Mouse (Mus musculus) hindbrain, embryonic 16.5 days (tissue): ENCODE measurements around the gene 1700034J05Rik. TPM values are rescaled to one million over a fixed set of nuclear protein-coding genes. Genes with fewer than 3 reads are reported as not detected.

Experiments used
- ATAC-seq: fragments of 200-750 bp; cut with Nextera tagmentation; 2 replicates; pipeline ENCODE4 v1.8.0; 2017; ENCODE audit warnings: moderate TSS enrichment, moderate library complexity
- H3K27ac ChIP-seq: fragments of 300-500 bp; sonication (generic); 2 replicates; pipeline ENCODE4 v1.5.1; 2014; ENCODE audit warnings: low read depth, mild to moderate bottlenecking, control low read depth, low read length, moderate library complexity
- H3K27me3 ChIP-seq: fragments of 300-500 bp; sonication (generic); replicated peaks from 2 replicates; pipeline ENCODE4 v1.6.1; 2014; ENCODE audit warnings: low read length; ENCODE audit not compliant: control insufficient read depth, insufficient read depth
- H3K36me3 ChIP-seq: fragments of 300-500 bp; sonication (generic); 2 replicates; pipeline ENCODE4 v1.6.1; 2014; ENCODE audit warnings: mild to moderate bottlenecking, low read length, moderate library complexity, mixed read lengths; ENCODE audit not compliant: control insufficient read depth, insufficient read depth
- H3K4me1 ChIP-seq: fragments of 300-500 bp; sonication (generic); 2 replicates; pipeline ENCODE4 v1.6.1; 2014; ENCODE audit warnings: low read depth, low read length; ENCODE audit not compliant: control insufficient read depth, insufficient read depth
- H3K4me2 ChIP-seq: fragments of 300-500 bp; sonication (generic); 2 replicates; pipeline ENCODE4 v1.6.1; 2014; ENCODE audit warnings: mild to moderate bottlenecking, low read length, control low read depth, moderate library complexity
- H3K4me3 ChIP-seq: fragments of 300-500 bp; sonication (generic); 2 replicates; pipeline ENCODE4 v1.5.1; 2014; ENCODE audit warnings: mild to moderate bottlenecking, low read length, control low read depth, moderate library complexity
- H3K9ac ChIP-seq: fragments of 300-500 bp; sonication (generic); 2 replicates; pipeline ENCODE4 v1.6.1; 2014; ENCODE audit warnings: low read depth, mild to moderate bottlenecking, control low read depth, low read length, moderate library complexity
- H3K9me3 ChIP-seq: fragments of 300-500 bp; sonication (generic); 2 replicates; pipeline ENCODE4 v1.6.1; 2014; ENCODE audit warnings: mild to moderate bottlenecking, low read length, moderate library complexity; ENCODE audit not compliant: control insufficient read depth
- WGBS: fragments of 180-500 bp; shearing (Covaris S2); extraction: QIAGEN DNeasy Blood & Tissue Kit; methylation state at CpG from one replicate; pipeline ENCODE4 v1.1.7; 2014; 5-methylcytosine and 5-hydroxymethylcytosine counted together
- polyA plus RNA-seq: library from polyadenylated mRNA; unstranded; fragments of >200 nt; fragmentation: Nextera tagmentation; extraction: Ambion mirVana; gene quantifications from 2 replicates; pipeline ENCODE4 v1.2.1, GENCODE M21; 2015

1700034J05Rik gene
- polyA plus RNA-seq, 1 experiment from 2014 or later, result 0.05 TPM

DNA sequence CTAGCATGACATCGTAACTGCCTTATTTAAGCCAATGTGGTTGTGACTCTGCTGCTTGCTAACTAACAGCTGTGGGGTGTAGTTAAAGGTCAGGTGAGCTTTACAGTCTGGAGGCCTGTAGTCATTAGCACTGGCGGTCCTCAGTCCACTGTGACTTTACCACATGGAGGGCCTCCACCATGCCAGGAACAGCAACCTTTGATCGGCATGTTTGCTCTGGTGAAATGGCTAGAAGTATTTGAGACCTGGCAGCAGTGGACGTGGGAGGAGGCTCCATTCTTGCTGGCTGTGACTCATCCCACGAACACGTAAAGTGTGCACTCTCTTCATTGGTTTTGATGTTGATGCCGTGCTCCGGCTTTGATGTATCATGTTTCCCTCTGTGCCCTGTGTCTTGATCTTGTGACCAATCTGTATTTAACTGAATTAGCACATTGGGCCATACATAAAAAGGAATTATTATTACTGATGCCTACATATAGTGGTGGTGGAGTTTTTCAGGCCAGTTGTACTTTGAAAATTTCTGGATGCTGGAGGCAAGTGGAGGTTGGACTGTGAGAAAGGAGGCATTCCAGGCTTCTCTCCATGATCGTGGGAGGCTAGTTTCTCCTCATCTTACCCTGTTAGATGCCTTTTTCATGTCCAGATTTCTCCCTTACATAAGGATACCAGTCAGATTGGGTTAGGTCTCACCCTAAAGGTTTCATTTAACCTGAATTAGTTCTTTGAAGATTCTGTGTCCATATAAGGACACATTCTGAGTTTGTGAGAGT is 5.9 kb upstream of the 1700034J05Rik start:
- Histone ChIP-seq H3K4me1 (no peaks in the 10 kb centered on the region; the same call in none of the 2 replicates), H3K27me3 (no peaks in the 10 kb centered on the region), H3K4me2 (no peak overlapping the region), H3K36me3 (no peaks in the 10 kb centered on the region), H3K27ac (no peak overlapping the region), H3K9ac (no peak overlapping the region), H3K9me3 (no peaks in the 10 kb centered on the region), H3K4me3 (no peak overlapping the region)
- no peak for ATAC-seq
- 86% methylated on average over 9 of the region's 9 CpGs for WGBS

GRCm38 (mm10) chr6:146958694-146959093 is 4.5 kb upstream of the 1700034J05Rik start:
- Histone ChIP-seq H3K4me2 (no peak overlapping the region), H3K4me3 (no peak overlapping the region), H3K4me1 (no peaks in the 10 kb centered on the region; the same call in none of the 2 replicates), H3K9me3 (no peaks in the 10 kb centered on the region), H3K9ac (no peak overlapping the region), H3K27ac (no peak overlapping the region), H3K27me3 (no peaks in the 10 kb centered on the region), H3K36me3 (no peaks in the 10 kb centered on the region)
- no peak for ATAC-seq
- 73% methylated on average over 1 of the region's 1 CpGs for WGBS

DNA sequence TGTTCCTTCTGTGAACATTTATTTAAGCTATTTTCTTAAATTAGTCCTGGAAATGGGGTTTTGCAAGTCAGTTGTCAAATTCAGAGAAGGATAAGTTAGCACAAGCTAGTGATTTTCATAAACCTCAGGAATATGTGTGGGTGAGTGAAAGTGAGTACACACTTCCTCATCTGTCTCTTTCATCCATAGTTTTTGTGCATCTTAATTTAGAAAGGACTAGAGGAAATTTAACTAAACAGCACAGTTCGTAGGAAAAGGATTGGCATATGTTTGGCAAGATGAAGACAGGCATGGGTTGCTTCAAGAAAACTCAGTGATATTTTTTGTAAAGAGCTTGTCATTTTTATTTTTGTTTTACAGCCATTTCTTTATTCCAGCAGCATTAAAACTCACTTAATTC is 2.7 kb upstream of the 1700034J05Rik start:
- Histone ChIP-seq H3K27me3 (no peaks in the 10 kb centered on the region), H3K9ac (no peak overlapping the region), H3K4me2 (no peak overlapping the region), H3K27ac (no peak overlapping the region), H3K4me1 (no peaks in the 10 kb centered on the region; the same call in none of the 2 replicates), H3K36me3 (no peaks in the 10 kb centered on the region), H3K4me3 (no peak overlapping the region), H3K9me3 (no peaks in the 10 kb centered on the region)
- 92% methylated on average over 1 of the region's 1 CpGs for WGBS
- no peak for ATAC-seq

GRCm38 (mm10) chr6:146955896-146956295 is 1.7 kb upstream of the 1700034J05Rik start:
- Histone ChIP-seq H3K9me3 (no peaks in the 10 kb centered on the region), H3K4me1 (no peaks in the 10 kb centered on the region; the same call in 1 of the 2 replicates), H3K4me2 (no peak overlapping the region), H3K4me3 (no peak overlapping the region), H3K27ac (no peak overlapping the region), H3K36me3 (no peaks in the 10 kb centered on the region), H3K9ac (no peak overlapping the region), H3K27me3 (no peaks in the 10 kb centered on the region)
- peak; percentile 60 for ATAC-seq
- 25% methylated on average over 12 of the region's 12 CpGs for WGBS

DNA sequence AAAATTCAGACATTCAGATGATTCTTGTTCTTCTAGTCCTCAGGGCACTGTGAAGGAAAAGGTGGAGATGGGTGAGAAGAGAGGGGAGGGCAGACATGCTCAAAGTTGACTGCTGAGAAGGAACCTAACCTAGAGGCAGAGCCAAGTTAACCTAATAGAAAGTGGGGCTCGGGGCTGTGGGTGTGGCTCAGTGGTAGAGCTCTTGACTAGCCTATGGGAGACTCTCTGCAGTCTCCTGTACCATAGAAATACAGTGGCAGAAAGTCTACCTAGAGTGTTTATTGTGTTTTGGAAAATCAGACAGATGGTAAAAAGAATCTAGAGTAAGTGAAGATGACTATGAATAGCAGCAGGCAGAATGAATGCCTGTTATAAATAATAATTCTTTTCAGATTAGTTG is 1.3 kb upstream of the 1700034J05Rik start:
- ATAC-seq, result no peak
- no peak overlapping the region for H3K4me3 ChIP-seq
- 97% methylated on average over 1 of the region's 1 CpGs for WGBS

GRCm38 (mm10) chr6:146950454-146950832 is 3.8 kb downstream of the 1700034J05Rik start:
- ATAC-seq, result no peak
- H3K36me3 ChIP-seq, result no peaks in the 10 kb centered on the region
- H3K9me3 ChIP-seq, result no peaks in the 10 kb centered on the region
- H3K27ac ChIP-seq, result no peak overlapping the region
- H3K27me3 ChIP-seq, result no peaks in the 10 kb centered on the region
- H3K4me1 ChIP-seq, result no peaks in the 10 kb centered on the region; the same call in 1 of the 2 replicates
- 21% methylated on average over 1 of the region's 1 CpGs for WGBS
- no peak overlapping the region for H3K4me3 ChIP-seq
- no peak overlapping the region for H3K9ac ChIP-seq
- H3K4me2 ChIP-seq, result no peak overlapping the region

More for the DNA sequence above, 1.3 kb upstream of the 1700034J05Rik start:
- Histone ChIP-seq H3K4me1 (no peaks in the 10 kb centered on the region; the same call in 1 of the 2 replicates), H3K9me3 (no peaks in the 10 kb centered on the region), H3K27ac (no peak overlapping the region), H3K36me3 (no peaks in the 10 kb centered on the region), H3K4me2 (no peak overlapping the region), H3K27me3 (no peaks in the 10 kb centered on the region), H3K9ac (no peak overlapping the region)

- no peaks in the 10 kb centered on the region for H3K36me3 ChIP-seq
- H3K9me3 ChIP-seq, result no peaks in the 10 kb centered on the region
- no peaks in the 10 kb centered on the region for H3K27me3 ChIP-seq
- H3K4me1 ChIP-seq, result peaks cover 3% of the 10 kb centered on the region
- WGBS, result 58% methylated on average over 10 of the region's 10 CpGs
- no peak overlapping the region for H3K27ac ChIP-seq
- no peak overlapping the region for H3K9ac ChIP-seq
- no peak overlapping the region for H3K4me3 ChIP-seq
- no peak overlapping the region for H3K4me2 ChIP-seq
- ATAC-seq, result no peak
Measured at GRCm38 (mm10) chr6:146949682-146950453, 4.4 kb downstream of the 1700034J05Rik start.

- Histone ChIP-seq H3K4me2 (no peak overlapping the region), H3K4me1 (peaks cover 3% of the 10 kb centered on the region)
- WGBS, result 81% methylated on average over 4 of the region's 4 CpGs
Measured at GRCm38 (mm10) chr6:146947186-146947585, 7.0 kb downstream of the 1700034J05Rik start.

GRCm38 (mm10) chr6:146946327-146947029 is 7.7 kb downstream of the 1700034J05Rik start:
- 70% methylated on average over 6 of the region's 6 CpGs for WGBS

More at GRCm38 (mm10) chr6:146947186-146947585, 7.0 kb downstream of the 1700034J05Rik start:
- Histone ChIP-seq H3K36me3 (no peaks in the 10 kb centered on the region), H3K27ac (no peak overlapping the region), H3K9ac (no peak overlapping the region), H3K4me3 (no peak overlapping the region), H3K27me3 (no peaks in the 10 kb centered on the region), H3K9me3 (no peaks in the 10 kb centered on the region)
- no peak for ATAC-seq

More at GRCm38 (mm10) chr6:146946327-146947029, 7.7 kb downstream of the 1700034J05Rik start:
- H3K27ac ChIP-seq, result no peak overlapping the region
- H3K4me1 ChIP-seq, result peaks cover 3% of the 10 kb centered on the region
- H3K9me3 ChIP-seq, result no peaks in the 10 kb centered on the region
- ATAC-seq, result no peak
- H3K4me2 ChIP-seq, result no peak overlapping the region
- H3K27me3 ChIP-seq, result no peaks in the 10 kb centered on the region
- no peaks in the 10 kb centered on the region for H3K36me3 ChIP-seq
- H3K4me3 ChIP-seq, result no peak overlapping the region
- no peak overlapping the region for H3K9ac ChIP-seq
